8 mouse cellular contexts compared by ENCODE assay signal in genomic region chr7:143068882-143069591, GRCm38 (mm10). TPM values are rescaled to one million over a fixed set of nuclear protein-coding genes. Genes with fewer than 3 reads are reported as not detected.
A peak's percentile ranks its signal among the peaks of the same experiment; 100 is the strongest.
DNase-seq lines count a peak whose midpoint lies in the region; ATAC-seq lines count a peak whose summit lies in the region.

TSS of gene Tssc4 (plus strand) at chr7:143069249.

- H3K4me3 ChIP-seq in intestine, embryonic 14.5 days (ENCODE audit: low read depth, low read length) = peak within 1 kb of the TSS; percentile 93

- H3K36me3 ChIP-seq in intestine, embryonic 14.5 days (ENCODE audit: control insufficient read depth, insufficient read depth, low read length) = peaks cover 62% of the 10 kb centered on the region

- no peaks in the 10 kb centered on the region for H3K9me3 ChIP-seq in intestine, embryonic 14.5 days (ENCODE audit: control insufficient read depth, low read length)

- intact Hi-C loops in left cerebral cortex, postnatal 14 days (cut with DNase I) = loop anchor here (5.0 kb wide), 1 partner anchor 57 kb away; no protein-coding TSS in a partner anchor

- peak within 1 kb of the TSS; percentile 82 for H3K4me2 ChIP-seq in intestine, embryonic 14.5 days (ENCODE audit: low read length)

- ATAC-seq in intestine, embryonic 14.5 days (replicated peaks; ENCODE audit: low FRiP score, low TSS enrichment, low read depth) = peak; percentile 92

- peak within 1 kb of the TSS; percentile 93 for H3K27ac ChIP-seq in intestine, embryonic 14.5 days (ENCODE audit: low read depth)

- DNase-seq in adrenal gland, adult 18-20 months (ENCODE audit: low spot score in 2 of 2) = peak; percentile 88 to 91
- DNase-seq in embryo, embryonic 11 days = peak; percentile 100
- DNase-seq in gastrocnemius, postnatal 25 days = peak; percentile 99
- DNase-seq in intestine, embryonic 14.5 days (ENCODE audit: low spot score) = peak; percentile 96
- DNase-seq in left cerebral cortex, postnatal 14 days (ENCODE audit: low spot score in 2 of 2) = peak; percentile 99
- peak; percentile 100 for DNase-seq in mesoderm, embryonic 11.5 days (ENCODE audit: low read depth, low spot score)
- DNase-seq in right cerebral cortex, postnatal 36 days (ENCODE audit: low spot score in 2 of 2) = peak; percentile 98 to 99
- peak; percentile 97 for DNase-seq in yolk sac, embryonic 10.5 days (ENCODE audit: low spot score)

- peak within 1 kb of the TSS; percentile 94 for H3K9ac ChIP-seq in intestine, embryonic 14.5 days (ENCODE audit: low read length)

- under 1% methylated on average over 51 of the region's 51 CpGs for WGBS in intestine, embryonic 14.5 days

- H3K27me3 ChIP-seq in intestine, embryonic 14.5 days (replicated peaks; ENCODE audit: control insufficient read depth, insufficient read depth, low read length) = no peaks in the 10 kb centered on the region

- H3K4me1 ChIP-seq in intestine, embryonic 14.5 days (replicated peaks; ENCODE audit: control insufficient read depth, insufficient read depth, low read length) = peaks cover 20% of the 10 kb centered on the region

RNA-seq across cellular contexts. Expression of gene Tssc4, which starts in this region (rescaled TPM):
- 10 to 100 TPM; 24.0 to 26.3 TPM for total RNA-seq in adrenal gland, adult 18-20 months (2021)
- total RNA-seq in gastrocnemius, postnatal 25 days (2021) = 1 to 10 TPM; 7.4 to 8.6 TPM
- polyA plus RNA-seq in intestine, embryonic 14.5 days (2014; fragmentation: Nextera tagmentation; extraction: Ambion mirVana) = 59.1 and 60.3 TPM in 2 replicates
- total RNA-seq in left cerebral cortex, postnatal 14 days (2021) = 10 to 100 TPM; 41.1 to 50.0 TPM

Comparison
In these comparisons a context has a peak if more than half of its experiments do, and no peak if none do; other contexts are left out.
1. Peak in every context shown above with its lines: DNase-seq, ATAC-seq, H3K4me3 ChIP-seq and H3K27ac ChIP-seq.